Comparison of ENCODE assay signal across 15 mouse cellular contexts in genomic region chr1:158597996-158598395, GRCm38 (mm10).
DNase-seq lines count a peak whose midpoint lies in the region; TF ChIP-seq lines count a peak whose summit lies in the region.
"Had no signal": no experiment of that assay in that cellular context is flagged by ENCODE, and none has a peak within 500 bp of the region (broad histone marks: within the 10 kb centered on the region; RNA-seq: fewer than 3 reads in every experiment).

No protein-coding gene starts in this region.

- 0 out of 2 replicates have a peak, but pooled peaks have one; percentile 20 for TF ChIP-seq POLR2A in CH12.LX (IDR thresholded peaks at IDR 0.05; ENCODE audit: low read depth, low read length)

- TF ChIP-seq RAD21 in CH12.LX (IDR thresholded peaks at IDR 0.05; ENCODE audit: low read depth, low read length), result peak; percentile 63

- dilution Hi-C loops in CH12.LX (cut with MboI; ENCODE audit: extremely low pct_ligation_motif_present, extremely low pct_unique_long_range_greater_than_20kb, low sequenced_read_pairs), result no loop called here

- peak; percentile 18 for TF ChIP-seq CTCF in left cerebral cortex, adult 2 months (IDR thresholded peaks at IDR 0.05)
- TF ChIP-seq CTCF in CH12.LX (conservative IDR thresholded peaks at IDR 0.05 in 1 of 2, IDR thresholded peaks at IDR 0.05 in 1 of 2; ENCODE audit: low read depth in 2 of 2, low read length in 2 of 2), result peak; percentile 32 to 80; a peak in 3 of 4 replicates

- peak overlapping the region; percentile 89; the same call in 1 of the 2 replicates for H3K4me2 ChIP-seq in CH12.LX (ENCODE audit: insufficient read depth, low read depth, poor library complexity, severe bottlenecking)
- H3K4me2 ChIP-seq: neural tube, embryonic 15.5 days had no signal

- in situ Hi-C loops in CH12.LX (cut with MboI; ENCODE audit: low pct_ligation_motif_present, low pct_unique_long_range_greater_than_20kb, low sequenced_read_pairs), result loop anchor here (5.0 kb wide), 1 partner anchor 59 kb away; no protein-coding TSS in a partner anchor

- H3K79me2 ChIP-seq in CH12.LX (replicated peaks; ENCODE audit: control insufficient read depth, extremely low read depth, insufficient read depth, poor library complexity, severe bottlenecking), result no peaks in the 10 kb centered on the region

- no peaks in the 10 kb centered on the region for H3K27me3 ChIP-seq in CH12.LX (replicated peaks)
- H3K27me3 ChIP-seq: kidney, embryonic 15.5 days; neural tube, embryonic 15.5 days had no signal

- no peaks in the 10 kb centered on the region for H3K9me3 ChIP-seq in CH12.LX (replicated peaks; ENCODE audit: low read length)
- H3K9me3 ChIP-seq: kidney, embryonic 15.5 days; neural tube, embryonic 15.5 days had no signal

- TF ChIP-seq EP300 in CH12.LX (IDR thresholded peaks at IDR 0.05; ENCODE audit: low read length), result no peak

- peak; percentile 27 for DNase-seq in embryo, embryonic 11 days
- DNase-seq in embryo, embryonic 9.5 days (ENCODE audit: extremely low spot score), result no peak
- no peak for DNase-seq in left cerebral cortex, adult 2 months (ENCODE audit: extremely low spot score in 1 of 2, low spot score in 2 of 2)
- no peak for DNase-seq in left cerebral cortex, adult 11 months (ENCODE audit: low spot score)
- DNase-seq in CH12.LX (ENCODE audit: extremely low read depth) (peak; percentile 55), ZHBTc4 (ENCODE audit: low read depth, low spot score) (peak; percentile 56)
- no peak for DNase-seq in thymus, postnatal 0 days (ENCODE audit: low spot score)
- DNase-seq in frontal cortex, adult 2 months (ENCODE audit: extremely low spot score in 1 of 2, low spot score in 1 of 2), result no peak
- DNase-seq: cerebellum, adult 18-20 months; heart, adult 18-20 months; layer of hippocampus, adult 9-11 months; thymus, postnatal 25 days had no signal

- intact Hi-C loops in left cerebral cortex, adult 2 months (cut with DNase I), result no loop called here

- H3K36me3 ChIP-seq in CH12.LX (replicated peaks in 1 of 2; ENCODE audit: control insufficient read depth in 1 of 2, insufficient read depth in 1 of 2, low read length in 1 of 2), result no peaks in the 10 kb centered on the region
- H3K36me3 ChIP-seq: G1E; kidney, embryonic 15.5 days had no signal

- no peak overlapping the region for H3K4me3 ChIP-seq in left cerebral cortex, adult 2 months
- peak overlapping the region in 1 of 3 experiments; percentile 54 for H3K4me3 ChIP-seq in CH12.LX (replicated peaks in 1 of 3; ENCODE audit: low read depth in 2 of 3, low read length in 2 of 3, poor library complexity in 1 of 3)
- H3K4me3 ChIP-seq: kidney, embryonic 15.5 days; neural tube, embryonic 15.5 days had no signal

- peak overlapping the region; percentile 76 for H3K9ac ChIP-seq in CH12.LX (ENCODE audit: insufficient read depth, low read depth)
- H3K9ac ChIP-seq: kidney, embryonic 15.5 days; neural tube, embryonic 15.5 days had no signal

- peaks cover 0 to 22% of the 10 kb centered on the region in 2 experiments; a peak in 2 of 4 replicates for H3K4me1 ChIP-seq in CH12.LX (ENCODE audit: control insufficient read depth in 1 of 2, insufficient read depth in 2 of 2)

- H3K27ac ChIP-seq in left cerebral cortex, adult 2 months, result no peak overlapping the region
- H3K27ac ChIP-seq in CH12.LX (ENCODE audit: insufficient read depth, low read depth), result no peak overlapping the region
- H3K27ac ChIP-seq: kidney, embryonic 15.5 days; neural tube, embryonic 15.5 days had no signal

TF ChIP-seq in CH12.LX, 34 proteins besides CTCF, POLR2A, EP300 and RAD21:
- TF ChIP-seq BHLHE40 (IDR thresholded peaks at IDR 0.05; ENCODE audit: low read depth, low read length) (no peak), NELFE (IDR thresholded peaks at IDR 0.05; ENCODE audit: low read depth, low read length) (no peak), E2F4 (IDR thresholded peaks at IDR 0.05; ENCODE audit: insufficient replicate concordance, low read depth, low read length) (no peak), TBP (conservative IDR thresholded peaks at IDR 0.05; ENCODE audit: low read depth, low read length) (0 out of 2 replicates have a peak, but pooled peaks have one; percentile 34), JUN (IDR thresholded peaks at IDR 0.05; ENCODE audit: insufficient read depth, low read depth, low read length) (no peak), NRF1 (IDR thresholded peaks at IDR 0.05; ENCODE audit: low read depth, low read length) (no peak), TCF12 (IDR thresholded peaks at IDR 0.05; ENCODE audit: low read depth, low read length) (no peak), MYC (IDR thresholded peaks at IDR 0.05; ENCODE audit: low read depth, low read length) (0 out of 2 replicates have a peak, but pooled peaks have one; percentile 6), USF1 (IDR thresholded peaks at IDR 0.05; ENCODE audit: low read depth, low read length) (no peak), SMC3 (IDR thresholded peaks at IDR 0.05; ENCODE audit: low read depth, low read length) (peak; percentile 64), ZC3H11A (IDR thresholded peaks at IDR 0.05; ENCODE audit: low read depth, low read length) (no peak), CHD2 (IDR thresholded peaks at IDR 0.05; ENCODE audit: low read length) (peak; percentile 91), MAZ (IDR thresholded peaks at IDR 0.05; ENCODE audit: low read depth, low read length) (0 out of 2 replicates have a peak, but pooled peaks have one; percentile 40), ZMIZ1 (IDR thresholded peaks at IDR 0.05; ENCODE audit: low read depth, low read length) (no peak), SIN3A (IDR thresholded peaks at IDR 0.05; ENCODE audit: low read length) (peak; percentile 43; the same call in 1 of the 2 replicates), PAX5 (IDR thresholded peaks at IDR 0.05; ENCODE audit: low read length) (no peak), MEF2A (IDR thresholded peaks at IDR 0.05; ENCODE audit: borderline replicate concordance, low read depth, low read length) (no peak)

Comparison
In these comparisons a context has a peak if more than half of its experiments do, and no peak if none do; other contexts are left out.
1. DNase-seq: peak in embryo, embryonic 11 days (single experiment), CH12.LX (single experiment) and ZHBTc4 (single experiment); none in embryo, embryonic 9.5 days (single experiment), left cerebral cortex, adult 2 months (0 of 2), left cerebral cortex, adult 11 months (single experiment), thymus, postnatal 0 days (single experiment) and frontal cortex, adult 2 months (0 of 2).